Mouse (Mus musculus) urinary bladder, postnatal 14 days (tissue): ENCODE results near the gene Lrg1.
"Not testable (repeated sequence)": the region's sequence is repeated elsewhere in the genome, so short reads cannot be mapped to it uniquely, and the experiment has no call there.

Experiments used
- DNase-seq: peaks from one replicate; pipeline ENCODE4 v3.0.0; 2021; ENCODE audit warnings: low spot score

Lrg1 gene

DNA sequence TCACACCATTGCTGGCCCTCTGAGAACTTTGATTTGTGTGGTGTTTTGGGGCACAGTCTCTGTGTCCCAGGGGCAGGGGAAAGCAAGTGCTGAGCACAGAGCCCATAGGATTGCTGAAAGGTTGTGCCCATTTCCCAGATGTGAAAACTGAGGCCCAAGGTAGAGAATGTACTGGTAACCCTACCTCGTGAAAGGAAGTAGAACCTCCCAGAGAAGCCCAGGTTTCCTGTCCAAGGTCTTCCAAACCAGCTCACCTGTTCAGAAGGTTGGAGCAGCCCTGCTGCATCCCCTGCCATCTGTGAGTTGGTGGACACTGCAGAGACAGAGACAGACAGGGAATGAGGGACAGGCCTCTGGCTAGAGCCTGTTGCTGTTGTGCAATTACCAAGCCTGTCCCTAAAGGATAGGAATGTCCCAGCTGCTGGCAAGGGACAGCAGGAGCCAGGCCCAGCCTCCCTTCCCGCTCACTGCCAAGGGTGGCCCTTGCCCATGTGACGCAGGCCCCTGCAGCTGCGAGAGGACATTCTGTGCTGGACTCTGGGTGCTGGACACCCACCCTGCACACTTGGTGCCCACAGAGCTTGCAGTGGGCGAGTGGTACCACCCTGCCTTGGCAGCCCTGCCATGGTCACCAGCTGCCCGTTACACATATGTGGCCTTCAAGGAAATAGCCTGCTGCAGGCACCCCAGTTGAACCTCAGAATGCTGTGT is 13.3 kb downstream of the Lrg1 start:
- DNase-seq: peak; percentile 44

DNA sequence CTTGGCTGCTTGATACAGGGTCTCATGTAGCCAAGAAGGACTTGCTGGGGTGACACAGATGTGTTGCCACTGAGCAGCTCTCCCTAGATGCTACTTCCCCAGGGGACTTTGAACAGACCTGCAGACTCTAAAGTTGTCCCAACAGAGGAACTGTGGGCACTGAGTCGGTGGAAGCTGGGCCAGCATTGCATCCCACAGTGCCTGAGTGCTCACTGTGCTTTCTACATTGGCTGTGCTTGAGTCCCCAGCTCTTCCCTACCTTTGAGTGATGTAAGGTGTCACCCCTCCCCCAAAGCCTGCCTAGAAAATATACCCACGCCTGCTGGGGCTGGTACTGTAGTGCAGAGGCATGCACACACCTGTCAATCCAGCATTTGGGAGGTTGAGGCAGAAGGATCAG is 14.1 kb downstream of the Lrg1 start:
- DNase-seq: no peak

DNA sequence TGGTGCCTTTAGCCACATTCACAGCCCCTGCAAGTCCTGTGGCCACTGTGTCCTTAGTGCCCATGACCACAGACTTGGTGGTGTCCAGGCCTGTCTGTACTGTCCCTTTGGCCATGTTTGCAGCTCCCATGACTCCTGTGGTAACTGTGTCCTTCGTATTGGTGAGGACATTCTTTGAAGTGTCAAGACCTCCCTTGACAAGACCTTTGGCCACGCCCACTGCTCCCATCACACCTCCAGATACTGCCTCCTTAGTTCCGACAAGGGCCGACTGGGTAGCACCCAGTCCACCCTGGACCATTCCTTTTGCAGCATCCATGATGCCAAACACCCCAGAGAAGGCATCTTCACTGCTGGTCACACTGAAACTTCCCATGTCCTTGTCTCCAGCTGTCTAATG is 14.8 kb downstream of the Lrg1 start:
- DNase-seq: no peak

DNA sequence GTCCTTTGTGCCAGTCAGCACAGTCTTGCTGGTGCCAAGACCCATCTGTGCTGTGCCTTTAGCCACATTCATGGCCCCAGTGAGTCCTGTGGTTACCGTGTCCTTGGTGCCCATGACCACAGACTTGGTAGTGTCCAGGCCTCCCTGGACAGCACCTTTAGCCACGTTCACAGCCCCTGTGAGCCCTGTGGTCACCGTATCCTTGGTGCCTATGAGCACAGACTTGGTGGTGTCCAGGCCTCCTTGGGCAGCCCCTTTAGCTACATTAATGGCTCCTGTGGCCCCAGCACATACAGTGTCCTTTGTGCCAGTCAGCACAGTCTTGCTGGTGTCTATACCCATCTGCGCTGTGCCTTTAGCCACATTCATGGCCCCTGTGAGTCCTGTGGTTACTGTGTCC is 15.4 kb downstream of the Lrg1 start:
- not testable (repeated sequence) for DNase-seq

DNA sequence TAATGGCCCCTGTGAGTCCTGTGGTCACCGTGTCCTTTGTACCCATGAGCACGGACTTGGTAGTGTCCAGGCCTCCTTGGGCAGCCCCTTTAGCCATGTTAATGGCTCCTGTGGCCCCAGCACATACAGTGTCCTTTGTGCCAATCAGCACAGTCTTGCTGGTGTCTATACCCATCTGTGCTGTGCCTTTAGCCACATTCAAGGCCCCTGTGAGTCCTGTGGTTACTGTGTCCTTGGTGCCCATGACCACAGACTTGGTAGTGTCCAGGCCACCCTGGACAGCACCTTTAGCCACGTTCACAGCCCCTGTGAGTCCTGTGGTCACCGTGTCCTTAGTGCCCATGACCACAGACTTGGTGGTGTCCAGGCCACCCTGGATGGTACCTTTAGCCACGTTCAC is 17.0 kb downstream of the Lrg1 start:
- not testable (repeated sequence) for DNase-seq

DNA sequence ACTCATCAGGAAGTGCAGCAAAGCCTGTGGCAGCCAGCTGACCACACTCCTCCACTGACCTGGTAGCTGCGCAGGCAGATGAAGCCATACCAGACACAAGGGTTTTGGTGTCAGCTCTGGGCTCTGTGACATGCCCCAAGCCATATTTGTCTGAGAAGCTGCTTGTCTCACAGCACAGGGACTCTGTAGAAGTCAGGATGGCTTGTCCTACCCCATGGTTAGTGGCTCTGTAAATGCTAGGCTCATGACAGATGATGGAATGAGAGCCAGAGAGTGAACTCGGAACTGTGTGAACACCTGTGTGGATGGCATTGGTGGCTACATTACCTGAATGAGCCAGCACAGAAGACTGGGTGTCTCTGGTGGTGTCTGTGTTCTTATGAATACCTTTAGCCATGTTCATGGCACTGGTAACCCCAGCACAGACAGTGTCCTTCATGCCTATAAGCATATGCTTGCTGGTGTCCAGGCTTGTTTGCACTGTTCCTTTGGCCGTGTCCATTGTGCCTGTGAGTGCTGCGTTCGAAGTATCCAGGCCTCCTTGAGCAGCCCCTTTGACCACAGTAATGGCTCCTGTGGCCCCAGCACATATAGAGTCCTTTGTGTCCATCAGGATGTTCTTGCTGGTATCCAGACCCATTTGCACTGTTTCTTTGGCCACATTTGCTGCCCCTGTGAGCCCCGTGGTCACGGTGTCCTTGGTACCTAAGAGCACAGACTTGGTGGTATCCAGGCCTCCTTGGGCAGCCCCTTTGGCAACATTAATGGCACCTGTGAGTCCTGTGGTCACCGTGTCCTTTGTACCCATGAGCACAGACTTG is 18.1 kb downstream of the Lrg1 start:
- DNase-seq: no peak

DNA sequence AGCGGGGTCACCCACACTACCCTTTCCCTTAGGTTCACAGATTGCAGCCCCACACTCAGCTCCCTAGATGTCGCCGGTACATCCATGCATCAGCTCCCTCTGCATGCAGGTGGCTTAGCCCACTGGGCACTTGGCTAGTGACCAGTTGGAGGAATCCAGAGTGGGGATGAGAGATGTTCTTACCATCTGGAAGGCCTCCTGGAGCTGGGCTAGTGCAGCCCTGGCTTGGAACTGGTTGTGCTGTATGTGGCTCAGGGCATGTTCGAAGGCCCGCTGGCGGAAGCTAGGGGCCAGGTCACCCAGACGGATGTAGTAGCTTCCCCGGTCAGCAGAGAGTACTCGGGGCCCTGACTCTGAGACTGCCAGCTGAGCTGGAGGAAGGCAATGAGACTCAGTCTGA is 18.9 kb downstream of the Lrg1 start:
- no peak for DNase-seq

DNA sequence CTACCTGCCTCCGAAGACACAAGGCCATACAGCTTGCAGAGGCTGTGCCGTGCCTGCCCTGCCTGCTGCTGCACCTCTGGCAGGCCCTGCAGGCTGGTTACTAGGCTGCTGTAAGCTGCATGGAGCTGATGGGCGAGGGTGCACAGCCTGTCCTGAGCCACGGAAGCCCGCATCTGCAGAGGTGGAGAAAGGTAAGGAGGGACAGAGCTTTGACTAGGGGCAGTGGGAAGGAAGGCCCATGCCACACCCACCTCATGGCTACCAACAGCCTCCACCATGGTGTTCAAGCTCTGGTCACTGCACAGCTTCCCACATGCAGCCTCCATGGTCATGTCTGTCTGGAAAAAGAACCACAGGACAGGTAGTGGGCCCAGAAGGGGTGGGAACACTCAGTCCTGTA is 19.6 kb downstream of the Lrg1 start:
- DNase-seq: no peak

DNA sequence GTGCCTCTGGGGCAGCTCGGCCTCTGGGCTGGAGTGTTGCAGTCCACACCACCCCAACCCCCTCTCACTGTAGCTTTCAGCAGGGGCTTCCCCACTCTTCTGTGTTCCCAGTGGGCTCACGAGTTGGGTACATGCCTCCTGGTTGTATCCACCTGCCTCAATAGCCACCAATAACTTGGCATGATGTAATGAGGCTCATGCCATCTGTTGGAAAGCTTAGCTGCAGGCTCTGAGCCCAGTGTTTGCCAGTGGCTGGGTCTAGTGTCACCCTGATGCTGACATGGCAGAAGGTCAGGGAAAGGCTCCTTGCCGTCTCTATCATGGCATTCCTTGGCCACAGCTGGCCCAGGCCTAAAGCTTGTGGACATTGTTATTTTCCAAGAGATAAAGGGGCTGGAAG is 21.0 kb downstream of the Lrg1 start:
- DNase-seq: no peak

DNA sequence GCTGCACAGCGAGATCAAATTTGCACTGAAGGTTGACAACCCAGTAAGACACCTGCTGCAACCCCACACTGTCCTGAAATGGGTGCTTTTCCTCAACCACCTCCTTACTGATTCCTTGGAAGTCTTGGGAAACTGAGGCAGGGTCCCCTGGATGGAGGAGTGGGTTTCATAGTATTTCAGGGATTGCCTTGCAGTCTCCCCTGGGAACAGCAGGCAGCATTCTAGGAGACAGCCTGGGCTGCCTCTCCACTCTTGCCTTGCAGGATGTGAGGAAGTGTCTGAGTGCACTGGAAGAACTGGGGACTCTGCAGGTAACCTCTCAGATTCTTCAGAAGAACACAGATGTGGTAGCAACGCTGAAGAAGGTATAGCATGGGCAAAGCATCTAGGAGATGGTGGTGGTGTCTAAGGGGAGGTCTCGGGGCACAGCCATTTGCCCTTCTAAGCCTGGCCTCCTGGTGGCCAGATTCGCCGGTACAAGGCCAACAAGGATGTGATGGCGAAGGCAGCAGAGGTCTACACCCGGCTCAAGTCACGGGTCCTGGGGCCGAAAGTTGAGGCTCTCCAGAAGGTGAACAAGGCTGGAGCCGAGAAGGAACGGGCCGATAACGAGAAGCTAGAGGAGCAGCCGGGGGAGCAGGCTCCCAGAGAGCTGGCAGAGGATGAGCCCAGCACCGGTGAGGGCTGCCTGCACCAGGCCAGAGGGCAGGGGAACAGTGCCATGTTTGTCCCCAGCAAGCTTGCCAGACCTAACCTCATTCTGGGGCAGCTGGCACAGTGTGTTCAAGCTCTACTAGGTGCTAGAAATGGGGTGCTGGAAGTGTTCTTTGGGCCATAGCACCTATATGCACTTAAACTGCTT is 22.9 kb downstream of the Lrg1 start:
- DNase-seq: no peak

DNA sequence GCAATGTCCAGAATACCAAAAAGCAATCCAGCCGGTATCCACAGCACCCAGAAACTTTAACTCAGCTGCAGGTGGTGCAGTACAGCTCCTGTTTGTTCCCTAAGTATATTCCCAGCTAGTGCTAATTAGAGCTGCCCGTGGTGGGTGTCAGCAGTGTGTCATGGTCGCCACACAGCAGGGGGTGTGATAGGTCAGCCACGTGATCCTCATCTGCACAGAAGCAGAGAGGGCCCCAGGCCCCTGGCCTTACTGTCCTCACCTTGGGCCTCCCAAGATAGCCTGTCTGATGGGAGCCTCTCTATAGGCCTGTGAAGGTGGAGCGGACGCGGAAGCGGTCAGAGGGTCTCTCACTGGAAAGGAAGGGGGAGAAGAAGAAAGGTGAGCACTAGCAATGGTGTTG is 23.6 kb downstream of the Lrg1 start:
- DNase-seq: no peak

DNA sequence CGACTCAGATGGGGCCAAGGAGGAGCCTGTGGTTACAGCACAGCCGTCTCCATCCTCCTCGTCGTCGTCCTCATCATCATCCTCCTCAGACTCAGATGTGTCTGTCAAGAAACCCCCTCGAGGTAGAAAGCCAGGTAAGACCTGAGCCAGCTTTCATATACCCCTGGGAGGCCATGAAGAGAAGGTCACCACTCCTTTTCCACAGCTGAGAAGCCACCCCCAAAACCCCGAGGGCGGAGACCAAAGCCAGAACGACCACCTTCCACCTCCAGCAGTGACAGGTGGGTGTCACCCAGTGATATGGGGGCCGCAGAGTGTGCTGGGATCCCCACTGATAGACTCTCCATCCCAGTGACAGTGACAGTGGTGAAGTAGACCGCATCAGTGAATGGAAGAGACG is 24.9 kb downstream of the Lrg1 start:
- DNase-seq: no peak

DNA sequence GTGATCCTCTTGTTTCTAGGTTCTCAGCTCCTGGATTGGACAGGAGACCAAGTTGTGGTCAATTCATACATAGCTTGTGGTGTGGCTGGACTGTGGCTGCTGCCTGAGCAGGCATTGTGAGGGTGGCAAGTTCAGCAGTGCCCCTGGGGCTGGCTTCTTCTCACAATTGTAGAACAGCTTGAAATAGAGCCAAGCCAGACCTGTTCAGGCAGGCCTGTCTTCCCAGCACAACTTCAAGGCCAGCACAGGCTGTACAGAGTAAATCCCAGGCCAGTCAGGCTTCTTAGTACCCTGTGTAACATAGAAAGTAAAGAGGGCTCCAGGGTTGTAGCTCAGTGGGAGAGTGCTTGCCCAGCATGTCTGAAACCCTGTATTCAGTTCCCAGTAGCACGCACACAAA is 29.0 kb downstream of the Lrg1 start:
- peak; percentile 64 for DNase-seq

DNA sequence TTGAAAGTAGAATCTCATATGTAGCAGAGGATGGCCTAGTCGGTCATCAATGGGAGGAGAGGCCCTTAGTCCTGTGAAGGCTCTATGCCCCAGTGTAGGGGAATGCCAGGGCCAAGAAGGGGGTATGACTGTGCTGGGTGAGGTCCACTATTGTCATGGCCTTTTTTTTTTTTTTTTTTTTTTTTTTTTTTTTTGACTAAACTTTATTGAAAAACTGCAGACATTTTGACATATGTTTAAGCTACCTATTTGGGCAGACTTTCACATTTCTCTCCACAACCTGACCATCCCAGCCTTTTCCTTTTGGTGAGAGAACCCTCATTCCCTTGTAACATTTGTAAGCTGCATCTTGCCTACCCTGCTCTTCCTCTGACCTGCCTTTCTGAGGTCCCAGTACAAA is 29.5 kb downstream of the Lrg1 start:
- DNase-seq: no peak

DNA sequence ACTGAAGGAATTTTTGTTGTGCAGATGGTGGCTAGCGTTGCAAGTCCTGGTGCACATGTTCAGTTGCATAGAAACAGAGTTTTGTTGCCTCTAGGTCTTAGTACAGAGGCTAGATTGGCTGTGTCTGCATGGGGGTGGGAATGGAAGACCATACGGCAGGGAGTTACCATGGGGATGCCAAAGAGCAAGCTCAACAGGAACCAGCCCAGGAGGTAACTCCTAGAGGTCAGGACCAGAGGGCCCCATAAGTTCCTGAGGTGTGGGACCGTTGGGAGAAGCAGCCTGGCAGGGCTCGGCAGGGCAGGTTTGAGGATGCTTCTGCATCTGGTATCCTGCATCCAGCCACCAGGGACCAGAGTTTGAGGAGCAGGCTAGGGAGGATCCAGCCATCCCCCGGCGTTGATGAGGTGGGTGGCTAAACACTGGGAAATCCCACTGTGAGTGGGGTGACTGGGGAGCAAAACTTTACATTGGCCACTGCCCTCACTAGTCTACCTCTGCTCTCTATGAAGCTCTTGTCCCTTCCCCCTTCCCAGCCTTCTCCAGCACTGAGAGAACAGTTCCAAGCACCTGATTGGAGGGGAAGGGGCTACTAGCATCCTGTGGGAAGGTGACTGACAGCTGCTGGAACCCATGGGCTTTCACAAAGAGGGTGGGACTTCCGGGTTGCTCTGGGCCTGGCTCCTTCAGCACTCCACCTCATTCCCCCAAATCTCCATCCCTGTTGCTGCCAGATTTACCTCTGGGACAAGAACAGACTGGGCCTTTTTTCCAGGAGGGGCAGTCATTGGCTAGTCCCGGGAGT is 40.8 kb downstream of the Lrg1 start:
- no peak for DNase-seq

DNA sequence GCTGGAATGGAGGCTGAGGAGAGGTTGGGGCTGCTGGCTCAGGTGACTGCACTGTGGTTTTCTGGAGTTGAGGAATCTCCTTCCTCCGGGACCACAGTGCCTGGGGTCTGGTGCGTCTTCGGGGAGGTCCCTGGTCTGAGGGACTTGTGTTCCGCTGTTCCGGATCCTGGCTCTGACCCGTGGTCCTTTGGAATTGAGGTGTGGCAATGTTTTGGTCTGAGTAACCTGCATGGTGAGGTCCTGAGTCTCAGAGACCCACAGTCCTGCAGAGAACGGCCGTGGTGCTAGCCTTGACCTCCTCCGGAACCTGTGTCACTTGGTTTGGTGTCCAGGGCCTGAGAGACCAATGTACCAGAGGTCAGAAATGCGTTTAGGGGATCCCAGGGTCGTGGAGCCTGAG is 41.9 kb downstream of the Lrg1 start:
- DNase-seq: no peak

DNA sequence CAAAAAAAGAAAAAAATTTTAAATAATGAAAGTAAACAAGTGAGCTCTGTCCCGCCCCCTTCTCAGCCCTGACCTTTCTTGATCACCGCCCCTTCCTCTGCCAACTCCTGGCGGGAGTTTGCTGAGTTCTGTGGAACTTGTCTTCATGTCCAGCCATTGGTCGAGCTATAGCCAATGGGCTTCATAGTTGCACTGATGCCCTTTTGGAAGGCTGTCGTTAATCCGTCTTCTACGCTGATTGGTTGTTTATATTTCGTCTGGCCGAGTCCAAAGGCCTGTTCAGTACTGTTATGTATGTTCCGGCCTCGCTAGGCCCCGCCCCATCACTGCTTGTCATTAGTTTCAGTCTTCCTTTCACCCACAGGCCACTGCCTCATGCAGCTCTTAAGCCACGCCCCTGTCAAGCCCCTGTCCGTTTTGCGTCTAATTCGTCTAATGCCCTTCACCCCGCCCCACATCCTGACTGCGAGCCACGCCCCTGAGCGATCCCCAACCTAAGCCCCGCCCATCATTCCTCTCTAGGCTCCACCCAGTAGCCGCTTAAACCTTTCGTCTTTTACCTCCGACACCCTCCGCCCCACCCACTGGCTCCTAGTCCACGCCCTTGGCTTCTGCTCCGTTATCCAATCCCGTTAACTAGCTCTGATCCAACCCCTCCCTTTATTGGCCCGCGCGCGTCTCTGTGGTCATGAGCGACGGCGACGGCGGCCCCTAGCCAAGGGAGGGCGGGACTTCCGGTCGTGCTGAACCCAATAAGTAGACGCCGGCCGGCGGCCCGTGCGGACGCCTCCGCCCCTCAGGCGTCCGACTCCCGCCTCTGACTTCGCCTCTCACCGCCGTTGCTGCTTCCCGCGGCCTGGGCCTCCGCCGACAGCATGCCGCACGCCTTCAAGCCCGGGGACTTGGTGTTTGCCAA is 42.7 kb downstream of the Lrg1 start, which contains the start of gene Hdgfl2:
TSS of gene Hdgfl2 (plus strand) at position 755 of the 916 bp plus-strand sequence.
- DNase-seq: peak; percentile 100

DNA sequence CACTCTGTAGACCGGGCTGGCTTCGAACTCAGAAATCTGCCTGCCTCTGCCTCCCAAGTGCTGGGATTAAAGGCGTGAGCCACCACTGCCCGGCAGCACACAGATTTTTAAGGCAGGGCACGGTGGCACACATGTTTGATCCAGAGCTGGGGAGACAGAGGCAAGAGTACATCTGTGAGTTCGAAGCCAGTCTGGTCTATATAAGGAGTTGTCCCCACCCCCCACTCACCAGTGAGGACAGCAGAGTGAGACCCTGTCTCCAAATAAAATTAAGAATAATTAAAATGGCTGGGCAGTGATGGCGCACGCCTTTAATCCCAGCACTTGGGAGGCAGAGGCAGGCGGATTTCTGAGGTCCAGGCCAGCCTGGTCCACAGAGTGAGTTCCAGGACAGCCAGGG is 43.4 kb downstream of the Lrg1 start:
- DNase-seq: not testable (repeated sequence)

DNA sequence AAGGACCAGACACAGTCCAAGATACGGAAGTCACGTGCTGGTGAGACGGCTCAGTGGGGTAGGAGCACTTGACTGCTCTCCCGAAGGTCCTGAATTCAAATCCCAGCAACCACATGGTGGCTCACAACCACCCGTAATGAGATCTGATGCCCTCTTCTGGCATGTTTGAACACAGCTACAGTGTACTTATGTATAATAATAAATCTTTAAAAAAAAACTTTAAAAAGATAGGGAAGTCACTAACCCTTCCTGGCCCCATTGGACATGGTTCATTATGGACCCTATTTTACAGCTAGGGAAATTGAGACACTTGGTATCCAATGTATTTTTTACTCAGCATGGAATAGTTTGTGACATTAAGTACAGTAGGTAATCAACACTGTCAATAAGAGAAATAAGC is 44.3 kb downstream of the Lrg1 start:
- DNase-seq: no peak

DNA sequence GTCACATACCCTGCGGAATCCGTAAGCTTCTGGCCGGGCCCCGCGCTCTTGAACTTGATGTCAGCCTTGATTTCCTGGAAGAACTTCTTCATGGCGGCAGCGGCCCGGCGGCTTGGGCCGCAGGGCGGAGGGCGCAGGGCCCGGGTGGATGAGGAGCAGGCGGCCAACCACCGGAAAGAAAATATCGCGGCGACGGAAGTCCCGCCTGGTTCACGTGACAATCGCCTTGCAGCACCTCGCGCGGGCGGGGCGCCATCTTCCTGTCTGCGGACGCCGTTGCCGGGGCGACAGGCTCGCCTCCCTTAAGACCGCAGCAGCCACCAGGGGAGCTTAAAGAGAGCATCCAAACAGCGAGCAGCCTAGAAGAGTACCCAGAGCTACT is 47.0 kb downstream of the Lrg1 start, which contains the start of gene Ubxn6:
TSS of gene Ubxn6 (minus strand) at position 202 of the 382 bp plus-strand sequence.
- peak; percentile 98 for DNase-seq
